Mouse (Mus musculus) hindbrain, embryonic 15.5 days (tissue): ENCODE measurements around the gene Rhobtb1. TPM values are rescaled to one million over a fixed set of nuclear protein-coding genes. Genes with fewer than 3 reads are reported as not detected.

Experiments
- ATAC-seq: fragments of 200-750 bp; cut with Nextera tagmentation; 2 replicates; pipeline ENCODE4 v1.8.0; 2017; ENCODE audit warnings: low read depth, moderate number of reproducible peaks, moderate TSS enrichment; ENCODE audit not compliant: low FRiP score
- H3K27ac ChIP-seq: fragments of 300-500 bp; sonication (generic); replicated peaks from 2 replicates; pipeline ENCODE4 v1.5.1; 2015; ENCODE audit warnings: mild to moderate bottlenecking, inconsistent platforms
- H3K27me3 ChIP-seq: fragments of 300-500 bp; sonication (generic); 2 replicates; pipeline ENCODE4 v1.6.1; 2015; ENCODE audit warnings: control low read depth, inconsistent platforms
- H3K36me3 ChIP-seq: fragments of 300-500 bp; sonication (generic); 2 replicates; pipeline ENCODE4 v1.6.1; 2015; ENCODE audit warnings: control low read depth, inconsistent platforms
- H3K4me1 ChIP-seq: fragments of 300-500 bp; sonication (generic); replicated peaks from 2 replicates; pipeline ENCODE4 v1.6.1; 2015; ENCODE audit warnings: control low read depth, inconsistent platforms
- H3K4me2 ChIP-seq: fragments of 300-500 bp; sonication (generic); 2 replicates; pipeline ENCODE4 v1.6.1; 2015; ENCODE audit warnings: moderate library complexity, mild to moderate bottlenecking, inconsistent platforms
- H3K4me3 ChIP-seq: fragments of 300-500 bp; sonication (generic); 2 replicates; pipeline ENCODE4 v1.5.1; 2015; ENCODE audit warnings: mild to moderate bottlenecking, inconsistent platforms
- H3K9ac ChIP-seq: fragments of 300-500 bp; sonication (generic); 2 replicates; pipeline ENCODE4 v1.6.1; 2015; ENCODE audit warnings: inconsistent platforms
- H3K9me3 ChIP-seq: fragments of 300-500 bp; sonication (generic); 2 replicates; pipeline ENCODE4 v1.6.1; 2016; ENCODE audit warnings: control low read depth, inconsistent platforms
- WGBS: fragments of 180-500 bp; shearing (Covaris S2); methylation state at CpG from one replicate; pipeline ENCODE4 v1.1.7; 2015; 5-methylcytosine and 5-hydroxymethylcytosine counted together
- polyA plus RNA-seq: library from polyadenylated mRNA; unstranded; fragments of >200 nt; fragmentation: Nextera tagmentation; extraction: Ambion mirVana; gene quantifications from 2 replicates; pipeline ENCODE4 v1.2.1, GENCODE M21; 2015

The Rhobtb1 gene
- polyA plus RNA-seq, 1 experiment from 2014 or later = 18.8 TPM

DNA sequence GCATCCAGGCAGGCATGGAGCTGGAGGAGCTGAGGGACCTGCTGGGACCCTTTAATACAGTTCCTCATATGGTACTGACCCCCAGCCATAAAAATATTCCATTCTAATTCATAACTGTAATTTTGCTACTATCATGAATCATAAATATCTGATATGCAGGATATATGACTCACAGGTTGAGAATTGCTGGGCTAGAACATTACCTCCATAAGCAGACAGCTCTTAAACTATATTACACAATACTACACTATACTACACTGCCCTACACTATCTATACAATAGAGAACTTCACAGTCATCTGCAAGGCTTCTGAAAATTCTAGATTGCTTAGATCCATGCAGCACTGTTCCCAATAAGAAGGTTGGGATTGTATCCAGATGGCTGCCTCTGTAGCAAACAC lies 16.9 kb upstream of the Rhobtb1 start:
- Histone ChIP-seq H3K4me2 (no peak overlapping the region), H3K36me3 (no peaks in the 10 kb centered on the region), H3K27me3 (no peaks in the 10 kb centered on the region), H3K9ac (no peak overlapping the region), H3K4me3 (no peak overlapping the region), H3K4me1 (no peaks in the 10 kb centered on the region), H3K27ac (no peak overlapping the region), H3K9me3 (no peaks in the 10 kb centered on the region)
- ATAC-seq = no peak

DNA sequence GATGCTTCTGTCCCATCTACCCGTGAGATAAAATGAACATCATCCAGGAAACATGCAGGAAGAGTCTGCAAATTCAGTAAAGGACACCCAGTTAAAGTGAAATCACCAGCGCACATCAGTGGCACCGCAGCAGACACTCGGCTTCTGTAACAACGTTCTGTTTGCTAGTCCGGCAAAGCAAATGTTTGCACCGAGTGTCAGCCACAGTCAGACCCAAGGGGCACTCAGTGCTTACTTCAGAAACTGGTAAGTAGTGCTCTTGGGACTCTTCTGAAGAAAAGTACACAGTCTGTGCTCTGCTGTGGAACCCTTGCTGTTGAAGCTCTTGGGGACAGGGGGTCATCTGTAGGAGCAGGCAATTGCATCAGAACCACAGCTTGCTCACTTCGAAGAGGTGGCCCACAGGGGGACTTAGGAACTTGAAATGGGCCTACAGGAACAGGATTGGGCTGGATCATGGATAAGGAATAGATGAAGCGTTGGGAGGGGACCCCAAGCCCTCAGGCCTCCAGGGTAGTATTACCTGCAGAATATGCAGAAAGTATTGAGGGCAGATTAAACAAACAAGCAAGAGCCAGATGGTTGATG lies 14.9 kb upstream of the Rhobtb1 start:
- no peak for ATAC-seq
- Histone ChIP-seq H3K27ac (no peak overlapping the region), H3K4me1 (no peaks in the 10 kb centered on the region), H3K9ac (no peak overlapping the region), H3K9me3 (no peaks in the 10 kb centered on the region), H3K4me2 (no peak overlapping the region), H3K36me3 (no peaks in the 10 kb centered on the region), H3K4me3 (no peak overlapping the region), H3K27me3 (no peaks in the 10 kb centered on the region)
- WGBS = 81% methylated on average over 9 of the region's 9 CpGs

DNA sequence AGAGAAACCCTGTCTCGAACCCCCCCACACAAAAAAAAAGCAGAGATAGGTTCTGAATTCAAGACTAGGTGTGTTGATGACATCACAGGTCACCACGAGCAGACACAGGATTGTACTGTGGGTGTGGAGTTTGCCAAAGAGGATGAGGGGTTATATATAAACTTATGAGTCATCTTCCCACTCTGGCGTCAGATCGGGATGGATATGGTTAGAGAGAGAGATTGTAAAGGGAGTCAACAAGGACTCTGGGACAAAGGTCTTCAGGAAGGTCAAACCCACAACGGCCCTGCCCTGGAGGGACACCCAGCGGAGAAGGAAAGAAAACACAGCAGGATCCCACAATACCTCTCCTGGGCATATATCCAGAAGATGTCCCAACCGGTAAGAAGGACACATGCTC lies 2.0 kb upstream of the Rhobtb1 start:
- H3K36me3 ChIP-seq = no peaks in the 10 kb centered on the region
- no peaks in the 10 kb centered on the region for H3K27me3 ChIP-seq
- no peak overlapping the region for H3K27ac ChIP-seq
- H3K4me1 ChIP-seq = no peaks in the 10 kb centered on the region
- H3K9ac ChIP-seq = no peak overlapping the region
- WGBS = 89% methylated on average over 7 of the region's 7 CpGs
- H3K9me3 ChIP-seq = no peaks in the 10 kb centered on the region
- H3K4me3 ChIP-seq = no peak overlapping the region
- no peak for ATAC-seq
- H3K4me2 ChIP-seq = no peak overlapping the region

DNA sequence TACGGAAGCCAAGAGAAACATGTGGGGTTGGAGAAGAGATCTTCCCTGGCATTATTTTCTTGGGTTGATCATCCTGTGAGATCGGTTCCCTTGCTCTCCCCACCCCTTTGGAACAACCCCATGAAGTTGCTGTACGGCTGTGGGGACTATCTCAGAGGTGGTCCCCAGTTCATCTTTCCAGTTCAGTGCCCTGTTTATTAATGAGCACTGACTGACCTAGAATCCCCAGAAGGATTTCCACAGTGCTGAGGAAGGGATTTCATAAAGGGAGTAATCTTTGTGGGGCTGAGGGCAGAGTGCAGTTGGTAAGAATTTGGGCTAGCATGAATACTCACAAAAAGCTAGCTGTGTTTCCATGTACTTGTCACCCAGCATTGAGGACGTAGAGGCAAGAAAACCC lies 1.7 kb downstream of the Rhobtb1 start:
- Histone ChIP-seq H3K9ac (no peak overlapping the region), H3K4me2 (no peak overlapping the region), H3K27me3 (no peaks in the 10 kb centered on the region), H3K27ac (no peak overlapping the region), H3K9me3 (no peaks in the 10 kb centered on the region), H3K4me3 (no peak overlapping the region), H3K4me1 (no peaks in the 10 kb centered on the region), H3K36me3 (no peaks in the 10 kb centered on the region)
- no peak for ATAC-seq
- WGBS = 81% methylated on average over 4 of the region's 4 CpGs

DNA sequence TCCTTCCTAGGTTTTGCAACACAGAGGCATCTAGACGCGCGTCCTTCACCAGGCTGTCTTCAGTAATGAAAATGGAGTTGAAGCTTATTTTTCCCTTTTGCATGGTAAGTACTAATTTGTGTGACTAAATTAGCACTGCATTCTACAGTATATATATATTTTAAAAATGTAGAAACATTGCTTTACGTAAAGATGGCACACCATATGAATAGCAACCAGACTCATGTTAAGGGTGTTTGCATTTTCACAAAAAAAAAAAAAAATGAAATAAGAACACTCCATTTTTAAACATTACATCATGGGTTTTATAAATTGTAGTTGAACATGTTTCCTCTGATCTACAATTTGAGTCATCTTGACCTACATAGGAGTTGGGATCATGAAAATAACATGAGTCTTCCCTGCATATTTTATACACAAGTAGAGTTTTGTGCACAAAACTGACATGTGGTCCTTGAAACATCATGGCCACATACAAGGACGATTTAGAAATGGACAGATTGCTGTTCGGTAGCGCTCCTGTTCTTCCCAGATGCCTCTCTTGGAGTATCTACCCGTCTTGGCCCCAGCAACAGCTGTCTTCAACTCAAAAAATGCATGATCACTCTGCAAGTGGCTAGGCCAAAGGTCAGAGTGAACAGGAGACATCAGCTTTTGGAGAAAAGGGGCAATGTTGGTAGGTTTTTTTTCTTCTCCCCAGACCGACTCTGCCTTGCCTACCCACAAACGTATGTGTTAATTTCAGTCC lies 4.4 kb downstream of the Rhobtb1 start:
- no peaks in the 10 kb centered on the region for H3K36me3 ChIP-seq
- H3K9me3 ChIP-seq = no peaks in the 10 kb centered on the region
- H3K27me3 ChIP-seq = no peaks in the 10 kb centered on the region
- no peak overlapping the region for H3K9ac ChIP-seq
- no peaks in the 10 kb centered on the region for H3K4me1 ChIP-seq
- 89% methylated on average over 10 of the region's 10 CpGs for WGBS
- H3K4me2 ChIP-seq = no peak overlapping the region
- H3K27ac ChIP-seq = no peak overlapping the region
- no peak overlapping the region for H3K4me3 ChIP-seq
- ATAC-seq = no peak

DNA sequence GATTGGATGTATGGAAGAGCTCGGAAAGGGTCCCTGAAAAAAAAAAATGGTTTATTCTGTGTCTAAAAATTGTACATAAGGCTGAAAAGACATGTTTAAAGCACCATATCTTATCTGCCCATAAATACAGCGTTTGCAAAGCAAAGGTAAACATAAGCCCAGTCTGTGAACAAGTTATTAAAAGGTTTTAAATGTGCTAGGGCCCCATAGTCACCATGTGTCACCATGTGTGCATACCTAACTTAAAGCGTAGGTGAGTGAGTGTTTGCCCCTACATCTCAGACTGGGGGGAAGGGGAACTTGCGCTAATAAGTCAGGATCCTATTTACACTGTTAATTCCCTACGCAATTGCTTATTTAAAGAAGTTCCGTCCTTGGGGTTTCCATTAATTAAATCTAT lies 5.2 kb downstream of the Rhobtb1 start:
- Histone ChIP-seq H3K4me1 (no peaks in the 10 kb centered on the region), H3K27me3 (no peaks in the 10 kb centered on the region), H3K9me3 (no peaks in the 10 kb centered on the region), H3K36me3 (no peaks in the 10 kb centered on the region), H3K9ac (no peak overlapping the region), H3K4me2 (no peak overlapping the region), H3K4me3 (no peak overlapping the region), H3K27ac (no peak overlapping the region)
- 75% methylated on average over 6 of the region's 6 CpGs for WGBS
- ATAC-seq = no peak

DNA sequence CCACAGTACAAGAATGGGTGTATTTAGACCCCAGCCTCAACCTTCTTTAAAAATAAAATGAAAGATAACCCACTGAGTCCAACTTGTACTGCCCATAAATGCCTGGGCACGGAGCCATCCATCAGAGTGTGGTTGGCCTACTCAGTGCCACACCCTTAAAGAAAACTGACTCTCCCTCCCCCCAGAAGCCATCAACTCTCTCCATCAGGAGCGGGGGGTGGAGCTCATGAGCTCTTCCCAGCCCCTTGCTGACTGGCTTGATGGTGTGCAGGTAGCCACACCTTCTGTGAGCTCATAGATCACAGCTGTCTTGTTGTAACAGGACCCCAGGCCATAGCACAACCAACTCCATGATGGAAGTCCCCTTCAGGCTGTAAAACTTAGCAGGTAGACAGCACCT lies 6.2 kb downstream of the Rhobtb1 start:
- no peak for ATAC-seq
- Histone ChIP-seq H3K9ac (no peak overlapping the region), H3K27ac (no peak overlapping the region), H3K4me1 (no peaks in the 10 kb centered on the region), H3K36me3 (no peaks in the 10 kb centered on the region), H3K9me3 (no peaks in the 10 kb centered on the region), H3K4me3 (no peak overlapping the region), H3K27me3 (no peaks in the 10 kb centered on the region), H3K4me2 (no peak overlapping the region)
- WGBS = 77% methylated on average over 2 of the region's 2 CpGs

DNA sequence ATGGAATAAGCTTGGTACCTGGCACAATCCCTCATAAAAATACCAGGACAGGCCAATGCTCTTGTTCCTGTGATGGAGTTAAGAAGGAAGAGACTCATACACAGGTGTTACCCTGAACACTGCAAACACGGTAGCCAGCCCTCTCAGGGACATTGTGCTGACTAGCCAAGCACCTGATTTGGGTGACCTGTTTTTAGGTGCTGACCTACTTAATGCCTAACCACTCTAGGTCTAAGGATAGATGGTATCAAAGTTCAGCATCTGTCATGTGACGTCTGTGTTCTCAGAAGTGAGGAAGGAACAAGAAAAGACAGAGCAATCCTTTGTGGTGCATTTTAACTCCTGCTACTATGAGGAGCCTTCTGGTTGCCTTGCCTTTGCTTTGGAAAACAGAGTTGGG lies 9.6 kb downstream of the Rhobtb1 start:
- Histone ChIP-seq H3K4me3 (no peak overlapping the region), H3K4me1 (no peaks in the 10 kb centered on the region), H3K27ac (no peak overlapping the region), H3K36me3 (no peaks in the 10 kb centered on the region), H3K9me3 (no peaks in the 10 kb centered on the region), H3K27me3 (no peaks in the 10 kb centered on the region), H3K9ac (no peak overlapping the region), H3K4me2 (no peak overlapping the region)
- ATAC-seq = no peak
- WGBS = 92% methylated on average over 2 of the region's 2 CpGs

DNA sequence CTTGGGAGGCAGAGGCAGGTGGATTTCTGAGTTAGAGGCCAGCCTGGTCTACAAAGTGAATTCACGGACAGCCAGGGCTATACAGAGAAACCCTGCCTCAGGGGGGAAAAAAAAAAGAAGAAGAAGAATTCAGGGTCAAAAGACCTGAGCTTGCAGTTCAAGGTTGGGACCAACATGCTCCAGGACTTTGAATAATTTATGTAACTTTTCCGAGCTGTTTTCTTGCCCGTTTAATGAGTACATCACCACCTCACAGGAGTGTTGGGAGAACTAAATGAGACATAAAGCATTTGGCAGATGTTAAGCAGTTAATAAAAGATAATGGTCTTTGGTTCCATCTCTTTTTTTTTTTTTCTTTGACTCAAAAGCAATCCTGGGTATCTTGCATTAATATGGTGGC lies 10.3 kb downstream of the Rhobtb1 start:
- 80% methylated on average over 3 of the region's 3 CpGs for WGBS
- Histone ChIP-seq H3K4me1 (no peaks in the 10 kb centered on the region), H3K27me3 (no peaks in the 10 kb centered on the region), H3K4me2 (no peak overlapping the region), H3K9me3 (no peaks in the 10 kb centered on the region), H3K9ac (no peak overlapping the region), H3K27ac (no peak overlapping the region), H3K4me3 (no peak overlapping the region), H3K36me3 (no peaks in the 10 kb centered on the region)
- ATAC-seq = no peak

DNA sequence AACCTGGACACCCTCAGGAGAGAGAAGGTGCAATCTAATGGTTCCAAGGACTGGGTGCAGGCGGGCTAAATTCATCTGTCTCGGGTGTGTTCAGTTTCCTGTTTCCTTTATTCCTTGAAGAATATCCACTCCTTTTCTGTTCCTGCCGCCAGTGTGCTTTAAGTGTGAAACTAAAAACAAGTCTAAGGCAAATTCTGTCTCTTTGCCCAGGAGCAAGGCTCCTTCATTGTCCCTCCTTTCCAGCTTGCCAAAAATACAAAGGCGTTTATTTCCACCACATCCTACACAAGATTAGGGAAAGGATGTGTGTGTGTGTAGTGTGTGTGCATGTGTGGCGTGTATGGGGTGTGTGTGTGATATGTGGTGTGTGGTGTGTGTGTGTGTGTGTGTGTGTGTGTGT lies 11.3 kb downstream of the Rhobtb1 start:
- Histone ChIP-seq H3K9ac (no peak overlapping the region), H3K36me3 (no peaks in the 10 kb centered on the region), H3K9me3 (no peaks in the 10 kb centered on the region), H3K4me3 (no peak overlapping the region), H3K4me2 (no peak overlapping the region), H3K4me1 (no peaks in the 10 kb centered on the region), H3K27me3 (no peaks in the 10 kb centered on the region), H3K27ac (no peak overlapping the region)
- ATAC-seq = no peak
- 80% methylated on average over 5 of the region's 5 CpGs for WGBS

DNA sequence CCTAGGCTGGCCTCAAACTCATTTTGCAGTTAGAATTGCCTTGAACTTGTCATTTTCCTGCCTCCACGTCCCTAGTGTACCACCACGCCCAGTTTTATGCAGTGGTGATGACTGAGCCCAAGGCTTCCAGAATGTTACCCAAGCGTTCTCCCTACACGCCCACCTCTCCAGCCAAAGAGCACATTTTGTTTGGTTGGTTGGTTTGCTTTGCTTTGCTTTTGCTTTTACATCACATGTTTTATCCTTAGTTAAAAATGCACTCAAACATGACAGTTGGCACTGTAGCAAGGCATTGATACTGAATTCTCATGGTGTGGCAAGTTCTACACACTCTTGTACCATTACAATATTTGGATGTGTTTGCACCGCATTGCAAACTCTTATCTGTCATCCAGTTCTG lies 12.0 kb downstream of the Rhobtb1 start:
- no peaks in the 10 kb centered on the region for H3K36me3 ChIP-seq
- H3K9me3 ChIP-seq = no peaks in the 10 kb centered on the region
- ATAC-seq = no peak
- H3K27ac ChIP-seq = no peak overlapping the region
- WGBS = 90% methylated on average over 5 of the region's 5 CpGs
- no peaks in the 10 kb centered on the region for H3K27me3 ChIP-seq
- no peak overlapping the region for H3K4me3 ChIP-seq
- H3K4me2 ChIP-seq = no peak overlapping the region
- H3K4me1 ChIP-seq = no peaks in the 10 kb centered on the region
- no peak overlapping the region for H3K9ac ChIP-seq

DNA sequence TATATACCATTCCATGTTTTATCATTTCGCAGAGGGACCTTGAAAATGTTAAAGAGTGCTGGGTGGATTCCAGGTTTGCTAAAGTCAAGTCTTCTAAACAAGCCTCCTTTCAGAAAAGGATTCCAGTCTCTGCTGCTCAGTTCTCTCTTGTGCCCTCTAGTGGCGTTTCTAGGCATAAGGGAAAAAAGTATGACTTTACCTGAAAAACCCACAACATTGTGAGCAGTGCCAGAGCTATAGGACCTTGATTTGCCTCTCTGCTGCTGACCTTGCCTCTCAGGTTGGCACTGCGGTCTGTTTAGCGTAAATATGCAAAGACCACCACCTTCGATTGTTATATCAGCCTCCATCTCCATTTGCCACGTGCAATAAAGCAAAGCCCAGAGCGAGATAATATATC lies 13.9 kb downstream of the Rhobtb1 start:
- H3K27ac ChIP-seq = no peak overlapping the region
- H3K36me3 ChIP-seq = no peaks in the 10 kb centered on the region
- no peak for ATAC-seq
- H3K4me3 ChIP-seq = no peak overlapping the region
- WGBS = 63% methylated on average over 7 of the region's 7 CpGs
- no peak overlapping the region for H3K9ac ChIP-seq
- H3K9me3 ChIP-seq = no peaks in the 10 kb centered on the region
- no peaks in the 10 kb centered on the region for H3K27me3 ChIP-seq
- no peaks in the 10 kb centered on the region for H3K4me1 ChIP-seq
- H3K4me2 ChIP-seq = no peak overlapping the region

DNA sequence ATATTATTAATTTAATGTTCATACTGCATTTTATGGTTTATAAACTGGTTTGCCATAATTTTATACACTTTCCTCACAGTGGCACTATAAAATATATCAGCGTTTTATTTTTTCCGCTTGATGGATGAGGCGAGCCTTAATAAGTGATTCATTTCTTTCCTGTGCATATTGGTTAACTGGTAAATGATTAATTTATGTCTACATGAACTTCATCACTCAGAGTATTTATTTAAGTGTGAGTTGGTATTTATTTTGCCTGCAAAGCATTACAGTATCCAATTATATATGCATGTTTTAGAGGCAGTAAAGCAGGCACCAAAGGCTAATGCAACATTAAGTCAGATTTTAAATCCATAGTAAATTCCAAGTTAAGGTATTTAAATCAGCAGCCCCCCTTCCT lies 14.6 kb downstream of the Rhobtb1 start:
- no peaks in the 10 kb centered on the region for H3K36me3 ChIP-seq
- ATAC-seq = no peak
- no peak overlapping the region for H3K4me3 ChIP-seq
- H3K4me1 ChIP-seq = no peaks in the 10 kb centered on the region
- WGBS = 87% methylated on average over 3 of the region's 3 CpGs
- no peak overlapping the region for H3K27ac ChIP-seq
- no peak overlapping the region for H3K4me2 ChIP-seq
- no peaks in the 10 kb centered on the region for H3K27me3 ChIP-seq
- H3K9me3 ChIP-seq = no peaks in the 10 kb centered on the region
- H3K9ac ChIP-seq = no peak overlapping the region
